Mouse (Mus musculus) Muller cell, postnatal 12 days (primary cell): Measurements from ENCODE around the gene Bicral.

ENCODE experiments used
- DNase-seq: peaks from one replicate; pipeline ENCODE4 v3.0.0-alpha.2; 2015; ENCODE audit errors: inconsistent ontology term

The Bicral gene

DNA sequence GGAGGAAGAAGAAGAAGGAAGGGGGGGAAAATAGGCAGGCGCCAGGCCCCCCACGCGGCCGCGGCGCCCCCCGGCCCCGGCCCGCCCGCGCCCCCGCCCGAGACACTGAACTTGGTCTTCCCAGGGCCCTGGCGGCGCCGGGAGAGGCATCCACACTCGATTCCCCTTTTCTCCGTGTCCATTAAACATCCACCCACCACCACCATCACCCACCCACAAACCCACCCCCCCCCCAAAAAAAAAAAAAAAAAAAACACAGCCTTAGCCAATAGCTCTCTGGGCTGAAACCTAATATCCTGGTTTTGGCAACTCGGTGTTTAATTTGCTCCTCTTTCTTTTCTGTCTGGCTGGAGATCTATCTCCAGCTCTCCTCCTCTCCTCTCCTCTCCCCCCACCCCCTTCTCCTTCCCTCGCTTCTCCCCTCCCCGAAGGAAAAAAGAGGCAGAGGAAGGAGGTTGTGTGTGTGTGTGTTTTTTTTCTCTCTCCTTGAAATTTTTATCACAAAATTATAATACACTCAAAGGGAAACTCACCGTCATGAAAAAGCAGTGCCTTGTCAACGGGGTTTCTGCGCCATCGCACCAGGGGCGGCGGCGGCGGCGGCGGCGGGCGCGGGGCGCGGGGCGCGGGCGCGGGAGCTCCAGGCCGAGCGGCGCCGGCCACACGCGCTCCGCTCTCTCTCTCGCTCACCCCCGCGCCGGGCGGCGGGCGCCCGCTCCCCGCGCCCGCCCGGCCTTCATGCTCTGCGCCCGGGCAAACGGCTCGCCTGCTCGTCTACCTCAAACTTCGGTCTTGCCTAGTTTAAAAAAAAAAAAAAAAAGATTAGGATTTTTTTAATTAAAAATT lies at the start of gene Bicral:
Gene Bicral (minus strand): TSS at position 580 of the 846 bp plus-strand sequence.
- DNase-seq: peak; percentile 88

DNA sequence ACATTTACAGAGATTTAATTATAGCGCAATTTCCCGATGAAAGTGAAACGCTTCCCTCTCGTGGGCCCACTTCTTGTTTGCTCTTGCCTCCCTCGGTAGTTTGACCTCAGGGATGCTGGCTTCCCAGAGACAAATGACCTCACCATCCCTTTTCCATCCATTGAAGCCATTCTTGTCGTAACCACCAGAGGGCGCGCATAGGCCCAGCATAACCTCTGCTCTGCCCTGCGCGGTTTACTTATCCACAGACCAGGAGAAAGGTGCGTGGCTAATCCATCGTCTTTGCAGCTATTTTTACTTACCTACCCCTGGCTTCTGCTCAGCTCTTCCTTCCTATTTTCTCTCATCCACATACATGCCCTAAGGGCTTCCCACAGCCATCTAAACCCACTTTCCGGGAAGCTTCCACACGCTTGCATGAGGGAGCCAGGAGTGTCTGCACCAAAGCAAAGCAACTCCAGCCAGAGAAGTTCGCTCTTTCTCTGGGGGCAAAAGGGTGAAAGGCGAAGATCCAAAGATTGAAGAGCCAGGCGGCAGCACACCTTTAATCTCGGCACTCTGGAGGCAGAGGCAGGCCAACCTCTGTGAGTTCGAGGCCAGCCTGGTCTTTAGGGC lies 45.7 kb upstream of the Bicral start:
- DNase-seq: peak; percentile 41

DNA sequence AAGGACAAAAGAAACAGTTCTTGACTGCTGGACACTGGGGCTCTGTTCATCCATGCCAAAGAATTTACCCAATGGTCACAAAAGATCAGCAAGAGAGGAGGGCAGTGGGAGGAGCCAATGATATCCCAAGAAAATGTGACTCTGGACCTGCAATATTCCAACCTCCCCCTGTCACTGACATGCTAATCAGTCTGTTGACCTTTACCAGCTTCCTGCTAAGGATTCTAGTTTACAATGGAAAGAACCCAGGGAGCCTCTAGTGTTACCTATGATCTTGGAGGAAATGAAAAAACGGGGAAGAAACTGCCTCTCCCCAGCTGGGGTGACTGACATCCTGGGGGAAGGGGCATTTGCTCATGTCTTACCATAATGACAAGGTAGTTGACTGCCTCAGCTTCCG lies 42.7 kb upstream of the Bicral start:
- DNase-seq: no peak

DNA sequence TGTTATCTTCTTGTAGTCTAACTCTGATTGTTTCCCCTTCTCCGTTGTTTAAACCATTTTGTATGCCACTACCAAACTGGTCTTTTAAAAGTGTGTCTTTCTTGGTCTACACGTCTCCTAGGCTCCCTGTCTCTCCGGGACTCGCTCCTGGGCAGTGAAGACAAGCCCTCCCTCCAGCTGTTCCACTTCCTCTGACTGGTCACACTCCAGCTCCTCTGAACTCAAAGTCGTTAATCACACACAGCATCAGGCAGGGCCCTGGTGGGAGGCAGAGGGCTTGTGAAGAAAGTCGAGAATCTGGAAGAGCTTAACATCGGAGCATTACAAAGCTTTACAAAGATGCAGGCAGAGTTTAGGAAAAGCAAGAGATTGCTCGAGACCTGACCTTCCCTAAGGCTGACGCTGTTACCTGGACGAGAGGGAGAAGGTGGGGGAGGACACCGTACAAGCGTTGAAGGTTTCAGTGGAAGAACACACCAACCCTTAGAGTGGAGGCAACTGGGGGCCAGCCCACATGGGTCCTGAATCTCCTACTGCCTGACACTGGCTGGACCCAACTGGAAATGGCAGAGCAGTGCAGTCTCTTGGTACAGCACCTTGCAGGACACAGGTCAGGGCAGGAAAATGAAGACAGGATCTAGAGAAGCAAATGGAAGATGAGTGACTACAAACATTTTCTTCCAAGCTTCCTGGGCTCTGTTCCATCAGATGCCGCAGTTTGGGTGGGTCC lies 39.1 kb upstream of the Bicral start:
- no peak for DNase-seq

DNA sequence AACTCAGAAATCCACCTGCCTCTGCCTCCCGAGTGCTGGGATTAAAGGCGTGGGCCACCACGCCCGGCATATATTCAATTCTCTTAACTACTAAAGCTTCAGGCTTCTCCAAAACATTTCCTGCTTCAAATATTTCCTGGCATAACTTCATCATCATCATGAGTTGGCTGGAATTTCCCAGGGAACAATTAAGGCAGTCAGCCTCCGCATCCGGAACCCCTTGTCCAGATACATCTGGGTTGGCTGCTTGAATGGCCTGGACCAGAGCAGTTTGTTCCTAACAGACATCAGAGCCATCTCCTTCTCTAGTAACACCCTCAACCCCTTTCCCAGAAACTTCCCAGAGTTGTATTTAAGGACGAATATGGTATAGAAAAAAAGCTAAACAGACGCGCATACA lies 37.1 kb upstream of the Bicral start:
- no peak for DNase-seq

DNA sequence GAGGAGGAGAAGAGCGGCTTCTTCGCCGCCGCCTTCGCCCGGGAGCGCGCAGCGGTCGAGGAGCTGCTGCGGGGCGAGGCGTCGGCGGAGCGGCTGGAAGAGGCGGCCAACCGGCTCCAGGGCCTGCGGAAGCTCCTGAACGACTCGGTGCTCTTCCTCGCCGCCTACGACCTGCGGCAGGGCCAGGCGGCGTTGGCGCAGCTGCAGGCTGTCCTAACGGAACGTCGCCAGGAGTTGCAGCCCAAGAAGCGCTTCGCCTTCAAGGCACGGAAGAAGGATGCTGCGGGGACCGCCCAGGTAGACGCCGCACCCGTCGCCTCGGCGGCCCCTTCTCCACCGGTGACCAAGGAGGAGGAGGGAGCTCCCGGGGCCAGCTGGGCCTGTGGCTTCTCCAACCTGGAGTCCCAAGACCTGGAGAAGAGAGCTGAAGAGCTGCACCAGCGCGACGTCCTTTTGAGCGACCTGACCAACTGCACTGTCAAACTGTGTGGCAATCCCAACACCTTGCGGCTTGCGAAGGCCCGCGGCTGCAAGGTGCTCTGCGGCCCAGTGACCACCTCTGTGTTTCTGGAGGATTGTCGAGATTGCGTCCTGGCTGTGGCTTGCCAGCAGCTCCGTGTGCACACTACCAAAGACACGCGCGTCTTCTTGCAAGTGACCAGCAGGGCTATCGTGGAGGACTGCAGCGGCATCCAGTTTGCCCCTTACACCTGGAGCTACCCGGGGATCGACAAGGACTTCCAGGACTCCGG lies 32.7 kb upstream of the Bicral start:
- no peak for DNase-seq

DNA sequence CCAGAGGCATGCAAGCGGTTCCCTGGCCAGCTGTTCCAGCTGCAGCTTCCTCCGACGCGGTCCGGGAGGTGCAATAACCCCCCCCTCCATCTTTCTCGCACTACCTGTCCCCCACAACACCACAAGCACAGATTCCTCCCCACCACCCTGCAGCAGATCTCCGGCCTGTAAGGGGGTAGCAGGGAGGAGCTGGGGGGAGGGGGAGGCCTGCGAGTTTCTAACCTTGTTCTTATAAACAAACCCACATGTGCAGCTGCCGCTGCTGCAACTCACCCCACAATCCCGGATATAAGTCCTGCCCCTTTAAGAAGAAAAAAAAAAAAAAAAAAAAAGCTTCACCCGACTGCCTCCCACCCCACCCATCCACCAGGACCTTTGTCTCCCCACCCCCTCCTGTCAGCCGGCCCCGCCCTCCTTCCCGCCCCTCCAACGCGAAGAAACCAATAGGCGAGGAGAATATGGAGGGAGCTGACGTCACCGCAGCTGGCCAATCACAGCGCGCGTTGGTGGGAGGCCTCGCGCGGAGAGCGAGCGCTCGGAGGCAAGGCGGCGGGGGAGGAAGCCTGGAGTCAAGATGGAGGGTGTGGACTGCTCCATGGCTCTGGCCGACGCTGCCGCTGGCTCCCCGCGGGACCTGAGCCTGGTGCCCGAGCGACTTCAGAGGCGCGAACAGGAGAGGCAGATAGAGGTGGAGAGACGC lies 32.0 kb upstream of the Bicral start, which contains the start of gene Tbcc:
Gene Tbcc (plus strand): TSS at position 569 of the 700 bp plus-strand sequence.
- DNase-seq: peak; percentile 99

DNA sequence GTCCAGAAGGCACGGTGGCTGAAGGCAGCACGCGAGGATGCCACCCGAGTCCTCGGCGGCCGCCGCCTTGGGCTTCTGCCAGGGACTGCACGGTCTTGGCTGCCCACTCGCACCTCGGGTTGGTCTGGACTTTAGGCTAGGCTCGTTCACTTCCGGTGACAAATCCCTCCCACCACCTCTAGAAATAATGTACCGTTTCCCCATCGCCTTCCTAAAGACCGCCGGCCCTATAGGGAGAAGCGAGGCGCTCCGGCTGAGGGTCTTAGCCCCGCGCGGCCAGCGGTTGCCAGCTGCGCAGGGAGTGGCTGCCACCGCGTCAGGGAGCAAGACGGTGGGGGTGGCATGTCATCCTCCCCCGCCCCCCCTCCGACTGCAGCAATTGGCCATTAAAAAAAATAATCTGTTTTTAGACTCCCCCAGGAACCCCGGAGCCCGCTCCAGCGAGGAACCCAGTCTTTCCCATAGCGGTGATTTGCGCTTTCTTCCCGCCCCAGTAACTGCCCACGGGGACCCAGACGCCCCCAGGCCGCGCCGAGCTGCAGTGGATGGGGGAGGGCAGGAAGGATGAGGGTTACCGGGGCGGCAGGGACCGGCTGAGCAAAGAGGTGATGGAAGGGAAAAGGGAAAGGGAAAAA lies 31.3 kb upstream of the Bicral start:
- peak; percentile 80 for DNase-seq

DNA sequence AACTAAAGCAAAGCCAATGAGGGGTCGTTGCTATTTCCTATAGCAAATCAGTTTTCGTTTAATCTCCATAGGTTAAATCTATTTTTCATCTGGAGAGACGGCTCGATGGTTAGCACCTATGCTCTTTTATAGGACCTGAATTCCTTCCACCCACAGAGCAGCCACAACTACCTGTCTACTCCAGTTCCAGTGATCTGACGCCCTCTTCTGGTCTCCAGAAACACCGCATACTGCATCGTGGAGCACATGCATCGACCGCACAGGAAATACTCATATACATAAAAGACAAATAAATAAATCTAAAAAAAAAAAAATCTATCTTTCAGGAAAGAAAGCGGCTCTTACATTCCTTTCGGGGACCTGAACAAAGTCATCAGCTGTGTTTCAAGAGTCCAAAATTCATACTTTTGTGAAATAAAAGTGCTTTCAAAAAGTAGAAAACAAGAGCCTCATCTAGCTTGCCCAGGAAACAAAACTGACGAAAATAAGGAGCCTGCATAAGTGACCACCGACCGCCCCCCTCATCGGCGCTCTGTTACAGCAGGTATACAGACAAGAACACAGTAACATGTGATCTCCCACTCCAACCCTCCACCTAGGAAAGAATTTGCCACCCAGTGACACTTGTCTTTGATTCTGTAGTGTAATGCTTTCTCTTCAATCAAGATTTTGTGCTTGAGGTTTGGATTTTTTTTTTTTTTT lies 30.4 kb upstream of the Bicral start:
- peak; percentile 22 for DNase-seq

DNA sequence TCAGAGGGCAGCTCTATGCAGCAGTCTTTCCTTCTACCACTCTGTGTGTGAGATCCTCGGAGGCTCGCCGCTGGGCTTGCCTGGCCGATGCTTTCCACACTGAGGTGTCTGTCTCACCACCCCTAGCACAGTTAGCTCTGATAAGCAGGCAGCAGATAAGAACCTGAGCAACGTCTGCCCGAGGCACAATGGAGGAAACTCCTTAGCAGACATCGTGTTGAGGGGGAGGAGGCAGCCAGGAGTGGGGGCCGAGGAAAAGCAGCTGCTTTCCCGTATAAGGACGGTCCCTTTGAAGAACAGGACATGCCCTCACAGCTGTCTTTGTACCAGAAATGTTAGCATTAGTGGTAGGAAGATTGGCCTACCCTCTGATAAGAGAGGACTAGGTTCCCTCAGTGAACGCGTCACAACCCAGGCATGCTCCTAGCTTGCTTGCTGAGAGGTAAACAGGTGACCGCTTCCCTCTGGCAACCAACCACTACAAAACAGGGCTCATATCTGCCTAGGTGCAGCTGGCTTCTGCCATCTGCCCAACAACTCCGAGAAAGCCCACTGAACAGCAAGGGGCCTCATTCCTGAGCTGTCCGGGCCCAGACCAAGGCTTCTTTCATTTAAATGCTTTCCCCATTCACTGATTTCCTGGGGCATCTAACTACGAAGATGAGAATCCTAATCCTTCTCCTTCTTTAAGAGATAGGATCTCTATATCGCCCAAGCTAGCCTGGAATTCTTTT lies 27.8 kb upstream of the Bicral start:
- no peak for DNase-seq

DNA sequence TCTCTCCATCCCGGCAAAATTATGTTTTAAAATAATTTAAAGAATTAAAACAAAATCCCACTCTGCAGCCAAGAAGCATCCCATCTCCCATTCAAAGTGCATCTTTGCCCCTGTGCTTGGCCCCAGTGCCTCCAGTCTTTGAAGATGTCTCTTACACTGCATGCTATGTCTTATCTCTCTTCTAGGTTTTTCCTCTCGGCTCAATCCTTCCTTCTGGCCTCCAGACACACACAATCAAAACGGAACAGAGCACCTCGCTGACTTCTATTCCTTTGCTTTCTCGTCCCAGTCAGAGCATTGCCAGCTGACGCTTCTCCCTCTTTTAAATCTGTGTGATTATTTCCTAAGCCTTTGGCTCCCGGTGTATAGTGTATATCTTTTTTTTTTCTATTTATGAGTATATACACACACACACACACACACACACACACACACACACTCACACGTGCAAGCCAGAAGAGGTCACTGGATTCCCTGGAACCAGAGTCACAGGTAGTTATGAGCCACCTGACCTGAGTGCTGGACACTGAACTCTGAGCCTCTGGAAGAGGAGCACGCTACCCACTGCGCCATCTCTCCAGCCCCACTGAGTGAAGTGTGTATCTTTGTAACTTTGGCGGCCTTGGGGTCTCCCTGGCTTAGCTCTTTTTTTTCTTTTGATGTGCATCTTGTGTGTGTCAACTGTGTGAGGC lies 27.1 kb upstream of the Bicral start:
- no peak for DNase-seq

DNA sequence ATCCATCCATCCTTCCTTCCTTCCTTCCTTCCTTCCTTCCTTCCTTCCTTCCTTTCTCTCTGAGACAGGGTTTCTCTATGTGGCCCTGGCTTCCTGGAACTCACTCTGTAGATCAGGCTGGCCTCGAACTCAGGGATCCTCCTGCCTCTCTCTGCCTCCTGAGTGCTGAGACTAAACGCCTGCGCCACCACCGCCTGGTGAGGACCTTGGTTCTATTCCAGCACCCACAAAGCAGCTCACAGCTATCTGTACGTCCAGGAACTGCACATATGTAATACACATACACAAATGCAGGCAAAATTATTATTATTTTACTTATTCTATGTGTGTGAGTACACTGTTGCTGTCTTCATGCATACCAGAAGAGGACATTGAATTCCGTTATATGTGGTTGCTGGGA lies 26.5 kb upstream of the Bicral start:
- DNase-seq: no peak

DNA sequence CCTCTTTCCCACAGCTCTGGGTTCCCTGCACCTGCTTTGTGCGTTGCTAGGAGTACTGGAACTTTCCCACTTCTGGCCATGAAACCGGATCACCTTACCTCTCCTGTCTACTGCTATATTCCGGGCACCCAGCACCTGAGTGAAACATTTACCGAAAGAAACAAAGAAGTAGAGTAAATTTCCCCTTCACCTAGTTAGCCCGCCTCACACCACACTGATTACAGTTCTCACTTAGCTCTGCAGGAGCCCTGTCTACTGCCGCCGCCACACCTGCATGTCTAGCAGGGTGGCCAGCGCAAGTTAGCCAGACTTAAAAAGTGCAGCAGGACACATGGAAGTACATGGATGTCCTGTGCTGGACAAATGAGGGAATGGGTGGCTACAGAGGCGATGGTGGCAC lies 24.8 kb upstream of the Bicral start:
- DNase-seq: no peak

DNA sequence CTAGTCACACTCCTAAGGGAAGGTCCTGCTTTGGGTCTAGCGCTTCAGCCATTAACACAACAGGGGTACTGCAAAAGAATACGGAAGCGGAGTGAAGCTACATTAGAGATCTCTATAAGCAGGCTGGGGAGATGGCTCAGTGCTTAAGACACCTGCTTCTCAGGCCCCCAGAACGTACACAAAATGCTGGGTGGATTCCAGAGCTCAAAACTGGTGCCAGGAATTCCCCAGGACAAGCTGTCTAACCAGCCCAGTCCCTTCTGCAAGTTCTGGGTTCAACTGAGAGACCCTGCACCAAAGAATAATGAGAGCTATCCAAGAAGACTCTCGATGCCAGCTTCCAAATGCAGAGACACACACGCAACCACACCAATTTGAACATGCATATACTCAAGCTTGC lies 23.4 kb upstream of the Bicral start:
- DNase-seq: no peak

DNA sequence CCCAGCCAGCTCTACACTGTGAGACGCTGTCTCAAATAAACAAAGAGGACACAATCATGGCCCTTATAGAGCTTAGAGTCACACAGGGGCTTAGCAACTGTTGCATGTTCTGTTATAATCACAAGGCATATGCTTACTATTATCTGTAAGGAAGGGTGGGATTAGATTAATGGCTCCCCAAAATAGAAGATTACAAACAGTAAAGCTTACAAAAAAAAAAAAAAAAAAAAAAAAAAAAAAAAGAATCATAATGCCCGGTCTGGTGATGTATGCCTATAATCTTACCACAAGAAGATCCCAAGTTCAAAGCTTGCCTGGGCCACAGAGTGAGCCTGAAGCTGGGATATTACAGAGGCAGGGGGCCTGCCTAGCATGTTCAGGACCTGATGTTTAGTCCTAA lies 22.0 kb upstream of the Bicral start:
- DNase-seq: no peak

DNA sequence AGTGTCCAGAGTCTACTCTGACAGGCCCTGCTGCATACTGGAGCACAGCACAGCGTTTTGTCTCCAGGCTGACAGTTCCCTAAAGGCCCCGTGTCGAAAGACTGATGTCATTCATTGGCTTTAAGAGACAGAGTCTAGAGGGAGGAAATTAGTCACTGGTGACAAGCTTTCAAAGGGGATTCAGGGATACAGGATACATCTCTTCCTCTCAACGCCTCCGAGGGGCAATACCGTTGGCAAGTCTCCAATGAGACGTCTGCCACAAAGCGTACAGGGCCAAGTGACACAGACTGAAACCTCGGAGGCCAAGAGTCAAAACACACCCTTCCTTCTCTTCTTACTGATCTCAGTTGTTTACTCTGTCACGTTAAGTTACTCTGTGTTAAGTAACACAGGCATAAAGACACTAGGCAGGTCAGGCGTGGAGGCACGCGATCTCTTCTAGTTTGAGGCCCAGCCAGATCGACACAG lies 21.6 kb upstream of the Bicral start:
- DNase-seq: peak; percentile 73

DNA sequence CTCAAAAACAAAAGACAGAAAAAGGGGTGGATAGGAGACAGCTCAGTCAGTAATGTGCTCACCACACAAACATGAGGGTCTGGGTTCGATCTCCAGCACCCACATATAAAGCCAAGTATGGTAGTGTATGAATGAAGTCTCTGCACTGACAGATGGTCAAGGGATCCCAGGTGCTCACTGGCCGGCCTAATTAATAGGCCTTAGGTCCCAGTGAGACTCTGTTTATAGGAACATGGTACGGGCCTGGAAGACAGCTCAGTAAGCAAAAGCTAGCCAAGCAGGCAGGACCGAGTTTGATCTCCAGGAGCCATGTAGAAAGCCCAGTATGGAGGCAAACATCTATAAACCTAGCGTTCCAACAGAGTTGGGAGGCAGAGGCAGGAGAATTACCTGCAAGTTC lies 18.8 kb upstream of the Bicral start:
- DNase-seq: no peak

DNA sequence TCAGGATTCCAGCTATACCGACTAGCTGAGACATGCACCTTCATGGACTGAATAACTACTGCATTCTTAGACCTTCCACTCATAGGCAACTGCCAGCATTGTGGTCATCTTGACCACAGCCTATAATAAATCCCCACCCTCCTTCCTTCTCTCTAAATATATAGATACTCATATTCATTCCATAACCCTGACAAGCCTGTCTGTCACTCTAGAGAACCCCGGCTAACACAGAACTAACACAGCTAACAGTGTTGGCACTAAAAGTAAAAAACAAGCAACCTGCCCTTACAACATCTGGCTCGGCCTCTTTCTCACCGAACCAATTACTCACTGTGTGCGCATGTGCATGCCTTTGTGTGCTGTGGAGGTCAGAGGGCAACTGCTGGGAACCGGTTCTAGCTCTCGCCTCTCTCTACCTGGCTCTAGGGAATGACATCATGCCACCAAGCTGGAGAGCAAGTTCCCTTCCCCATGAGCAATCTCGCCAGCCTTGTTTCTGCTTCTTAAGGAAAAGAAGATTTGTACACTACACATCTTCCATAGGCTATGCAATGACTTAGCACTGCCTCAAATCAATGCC lies 18.2 kb upstream of the Bicral start:
- no peak for DNase-seq
